Mouse (Mus musculus): ENCODE measurements at regions not wholly inside any gene's neighbourhood (a gene's known extent, or its start where the extent isn't known, plus 50 kb on each side); places are given as distances from the start of the nearest gene placed in this dataset.

DNA sequence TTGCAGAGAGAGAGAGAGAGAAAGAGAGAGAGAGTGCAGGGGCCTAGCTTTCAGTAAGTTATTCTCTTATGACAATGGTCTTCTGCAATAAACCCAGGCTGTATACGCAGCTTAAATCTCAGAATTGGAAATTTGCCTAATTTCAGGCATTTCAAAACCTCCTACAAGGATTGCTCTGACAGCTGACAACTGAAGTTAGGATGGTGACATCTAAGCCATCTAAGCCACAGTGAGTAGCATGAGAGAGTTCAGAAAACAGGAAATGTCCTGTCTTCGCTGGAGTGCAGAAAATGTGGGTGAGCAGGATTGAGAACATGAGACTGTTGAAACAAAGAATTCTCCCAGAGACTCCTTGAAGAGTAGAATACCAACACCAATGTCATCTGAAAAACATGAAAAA, 56.8 kb downstream of the Fam110c start:
- no peak for DNase-seq (ENCODE audit: low read depth)

DNA sequence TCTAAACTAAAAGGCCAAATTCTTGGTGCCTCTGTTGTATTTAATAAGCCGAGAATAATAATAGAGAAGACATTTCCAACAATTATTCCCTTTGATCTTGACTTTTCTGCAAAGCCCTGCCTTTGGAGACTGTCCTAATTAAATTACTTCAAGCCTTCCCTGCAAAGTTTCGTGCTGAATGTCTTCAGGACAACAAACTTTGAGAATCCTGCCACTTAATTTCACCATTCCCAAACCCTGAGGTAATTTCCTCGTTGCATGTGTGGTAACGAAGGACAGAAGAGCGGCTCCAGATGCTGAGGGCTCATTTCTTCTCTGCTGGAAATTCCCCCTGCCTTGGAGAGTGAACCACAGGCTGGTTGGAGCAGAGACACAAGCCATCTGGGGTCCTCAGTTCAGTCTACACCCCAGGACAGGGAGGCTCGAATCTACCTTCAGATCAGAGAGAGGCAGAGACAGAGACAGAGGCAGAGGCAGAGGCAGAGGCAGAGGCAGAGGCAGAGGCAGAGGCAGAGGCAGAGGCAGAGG, 60.9 kb downstream of the Fam110c start:
- no peak for DNase-seq (ENCODE audit: low read depth)

DNA sequence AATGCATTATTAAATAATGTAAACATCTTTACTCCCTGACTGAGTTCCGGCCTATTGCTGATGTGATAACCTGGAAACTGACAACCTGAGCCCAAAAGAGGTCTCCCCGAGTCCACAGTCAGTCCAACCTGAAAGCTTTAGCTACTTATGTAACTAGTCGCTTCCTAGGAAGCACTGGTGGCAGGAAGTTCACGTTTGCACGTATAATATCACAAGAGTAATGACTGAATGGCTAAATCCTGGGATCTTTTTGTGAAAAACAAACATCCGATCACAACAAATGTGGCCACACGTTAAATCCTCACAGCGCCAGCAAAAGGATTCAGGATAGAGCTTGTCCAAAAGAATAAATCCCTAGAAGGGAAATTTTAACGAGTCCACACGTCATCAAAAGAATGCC, 62.7 kb downstream of the Fam110c start:
- DNase-seq (ENCODE audit: low read depth): no peak

DNA sequence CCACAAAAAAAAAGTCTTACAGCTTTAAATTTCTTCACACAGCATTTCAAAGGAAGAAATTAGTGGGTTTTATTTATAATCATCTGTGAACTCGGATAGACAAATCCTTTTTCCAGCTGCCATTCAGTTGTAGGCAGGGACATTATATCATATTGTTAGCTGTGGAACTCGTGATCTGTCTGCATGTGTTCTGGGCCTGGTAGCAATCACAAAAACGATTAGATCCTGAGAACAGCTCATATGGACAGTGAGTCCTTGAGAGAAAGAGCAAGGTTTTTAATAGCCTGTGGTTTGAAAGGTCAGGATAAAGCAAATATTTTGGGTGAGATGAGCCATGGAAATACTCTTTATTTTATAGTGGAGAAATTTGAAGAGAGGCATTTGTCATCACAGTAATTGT, 63.2 kb downstream of the Fam110c start:
- DNase-seq (ENCODE audit: low read depth): no peak

DNA sequence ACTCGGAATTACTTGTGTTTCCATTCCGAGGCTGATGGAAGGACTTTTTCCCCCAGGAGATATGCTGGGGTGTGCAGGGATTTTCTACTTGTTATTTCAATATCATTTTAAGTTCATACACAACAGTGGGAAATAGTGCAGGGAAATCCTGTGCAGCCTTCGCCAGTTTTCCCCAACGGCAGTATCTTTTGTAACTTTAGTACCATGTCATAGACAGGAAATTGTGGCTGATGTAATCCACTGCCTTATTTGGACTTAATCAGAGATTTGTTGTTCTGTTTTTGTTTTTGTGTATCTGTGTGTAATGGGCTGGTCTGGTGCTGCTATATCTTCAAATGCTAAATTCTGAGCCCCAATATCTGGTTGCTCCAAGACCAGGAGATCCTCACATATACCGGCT, 63.8 kb downstream of the Fam110c start:
- DNase-seq (ENCODE audit: low read depth): no peak

DNA sequence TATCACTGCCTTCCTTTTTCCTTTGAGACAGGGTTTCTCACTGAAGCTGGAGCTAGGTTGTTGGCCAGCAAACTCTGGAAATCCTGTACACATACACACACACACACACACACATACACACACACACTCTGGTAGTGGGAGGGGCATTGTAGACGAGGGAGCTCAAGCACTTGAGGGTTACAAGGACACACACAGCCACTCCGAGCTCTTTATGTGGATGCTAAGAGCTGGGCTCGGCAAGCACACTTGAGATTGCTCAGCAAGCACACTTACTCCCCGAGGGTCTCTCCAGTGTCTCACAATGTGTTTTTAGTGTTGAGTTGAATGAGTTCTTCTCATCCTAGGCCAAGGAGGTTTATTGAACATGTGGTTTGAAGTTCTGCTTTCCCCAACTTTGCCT, 66.2 kb downstream of the Fam110c start:
- no peak for DNase-seq (ENCODE audit: low read depth)

DNA sequence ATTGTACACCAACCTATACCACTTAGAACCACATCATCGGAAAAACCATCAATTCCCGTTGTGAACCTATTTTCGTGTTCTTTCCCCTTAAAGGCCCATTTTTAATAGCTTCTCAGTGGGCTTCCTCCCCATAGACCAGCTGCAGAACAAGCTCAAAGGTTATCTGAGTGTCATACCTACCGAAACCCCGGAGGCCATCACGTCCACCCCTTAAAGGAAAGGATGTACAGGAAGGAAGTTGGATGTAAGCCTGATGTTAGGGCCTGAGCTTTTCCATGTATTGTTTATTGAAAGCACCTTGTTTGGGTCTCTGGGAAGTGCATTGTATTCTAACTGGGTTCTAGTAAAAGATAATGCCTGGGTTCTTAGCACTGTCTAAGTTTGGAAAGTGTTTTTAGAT, 69.6 kb downstream of the Fam110c start:
- no peak for DNase-seq (ENCODE audit: low read depth)

DNA sequence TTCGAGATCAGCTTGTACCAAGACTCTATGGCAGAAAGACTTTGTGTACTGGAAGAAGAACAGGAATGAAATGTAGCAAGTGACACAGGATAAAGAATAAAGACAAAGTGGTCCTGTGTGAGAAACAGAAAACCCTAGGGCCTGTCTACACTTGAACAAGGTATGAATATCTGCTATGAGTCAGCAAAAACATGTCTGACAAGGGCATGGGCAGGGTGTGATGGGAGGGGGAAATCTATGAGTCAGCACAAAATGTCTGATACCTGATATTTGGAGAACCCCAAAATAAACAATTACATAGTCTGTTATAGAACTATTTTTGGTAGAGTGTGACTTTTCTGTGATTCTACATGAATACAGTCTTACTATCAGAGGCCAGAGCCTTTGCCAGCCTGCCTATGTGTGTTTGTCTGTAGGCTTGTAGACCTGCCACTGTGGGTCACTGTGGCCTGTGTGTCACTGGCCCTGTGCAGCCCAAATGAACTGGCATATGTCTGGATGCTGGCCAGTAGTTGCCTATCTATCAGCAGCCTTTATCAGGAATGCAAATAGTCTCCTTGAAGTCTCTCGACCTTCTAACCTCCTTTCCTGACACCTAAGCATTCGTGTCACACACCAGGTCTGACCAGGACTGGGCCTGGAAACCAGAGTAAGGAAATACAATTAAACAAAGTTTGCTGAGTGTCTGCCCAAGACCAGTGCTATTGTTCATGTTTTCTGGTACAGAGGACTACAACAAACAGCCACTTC, 71.5 kb downstream of the Fam110c start:
- DNase-seq (ENCODE audit: low read depth): no peak

DNA sequence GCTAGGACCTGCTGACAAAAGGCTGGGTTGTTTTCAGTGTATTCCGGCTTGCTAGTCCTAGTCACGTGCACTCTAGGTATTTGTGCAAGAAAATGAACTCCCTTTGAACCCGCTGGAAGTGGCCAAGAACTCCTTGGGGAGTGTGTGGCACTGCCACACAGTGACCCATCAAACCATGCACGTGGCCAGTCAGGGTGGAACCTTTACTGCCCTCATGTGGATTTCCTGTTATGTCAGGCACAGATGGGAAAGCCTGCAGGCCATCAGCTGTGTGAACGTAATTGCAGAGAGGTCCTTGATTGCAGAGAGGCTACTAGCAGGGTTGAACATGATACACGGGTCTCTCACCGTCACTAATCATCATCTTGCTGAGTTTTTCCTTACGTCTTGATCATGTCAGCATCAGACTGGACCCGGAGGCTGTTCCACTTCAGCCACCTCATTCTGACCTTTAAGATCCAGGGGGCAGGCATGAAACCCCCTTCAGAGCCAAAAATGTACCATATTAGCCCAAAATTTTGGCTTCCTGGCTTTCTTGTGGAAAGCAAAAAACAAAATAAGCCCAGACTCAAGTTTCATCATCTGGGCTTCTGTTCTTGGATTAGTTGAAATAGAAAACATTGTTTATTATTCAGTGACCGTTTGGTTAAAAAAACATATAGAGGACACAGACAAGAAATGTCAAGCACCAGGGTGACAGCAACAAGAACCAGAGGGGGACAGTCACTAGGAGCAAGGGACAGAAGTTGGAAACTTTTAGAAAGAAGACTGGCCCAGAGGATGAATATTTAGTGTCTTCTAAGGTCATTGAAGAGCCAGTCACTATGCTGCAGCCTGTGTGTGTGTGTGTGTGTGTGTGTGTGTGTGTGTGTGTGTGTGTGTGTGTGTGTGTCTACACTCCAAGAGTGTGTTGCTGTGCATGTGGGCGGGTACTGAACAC, 75.0 kb downstream of the Fam110c start:
- no peak for DNase-seq (ENCODE audit: low read depth)

DNA sequence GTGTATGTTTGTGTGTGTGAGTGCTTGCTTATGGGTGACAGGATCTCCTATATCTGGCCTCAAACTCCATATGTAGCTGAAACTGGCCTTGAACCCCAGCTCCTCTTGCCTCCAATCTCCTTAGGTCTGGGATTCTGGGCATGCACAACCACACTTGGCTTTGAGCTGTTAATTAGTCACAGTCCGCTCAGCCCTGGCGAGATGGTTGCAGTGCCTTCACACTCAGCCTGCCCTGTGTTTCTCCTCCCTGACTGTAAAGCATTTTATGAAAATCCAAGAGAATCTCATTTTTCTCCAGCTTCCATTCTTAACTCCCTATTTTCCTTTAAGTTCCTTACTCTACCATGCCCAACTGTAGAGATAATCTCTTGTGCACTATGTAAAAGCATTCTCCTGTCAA, 80.1 kb downstream of the Fam110c start:
- DNase-seq (ENCODE audit: low read depth): no peak

DNA sequence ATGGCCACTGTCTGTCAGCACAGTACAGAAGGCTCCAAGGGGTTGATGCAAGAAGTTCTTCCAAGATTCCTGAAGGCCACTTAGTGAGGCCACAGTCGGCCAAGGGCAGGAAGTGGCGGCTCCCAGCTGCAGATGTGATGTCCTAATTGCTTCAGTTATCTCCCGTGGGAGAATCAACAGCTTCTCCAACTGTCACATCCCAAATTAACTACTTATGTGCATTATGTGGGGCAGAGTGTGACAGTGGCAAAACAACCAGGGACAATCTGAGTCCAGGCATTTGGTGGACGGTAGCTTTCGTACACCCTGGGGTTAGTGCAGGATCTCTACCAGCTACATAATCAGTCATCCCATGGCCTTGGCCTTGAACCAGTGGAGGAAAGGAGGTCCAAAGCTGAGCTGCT, 80.9 kb downstream of the Fam110c start:
- no peak for DNase-seq (ENCODE audit: low read depth)

DNA sequence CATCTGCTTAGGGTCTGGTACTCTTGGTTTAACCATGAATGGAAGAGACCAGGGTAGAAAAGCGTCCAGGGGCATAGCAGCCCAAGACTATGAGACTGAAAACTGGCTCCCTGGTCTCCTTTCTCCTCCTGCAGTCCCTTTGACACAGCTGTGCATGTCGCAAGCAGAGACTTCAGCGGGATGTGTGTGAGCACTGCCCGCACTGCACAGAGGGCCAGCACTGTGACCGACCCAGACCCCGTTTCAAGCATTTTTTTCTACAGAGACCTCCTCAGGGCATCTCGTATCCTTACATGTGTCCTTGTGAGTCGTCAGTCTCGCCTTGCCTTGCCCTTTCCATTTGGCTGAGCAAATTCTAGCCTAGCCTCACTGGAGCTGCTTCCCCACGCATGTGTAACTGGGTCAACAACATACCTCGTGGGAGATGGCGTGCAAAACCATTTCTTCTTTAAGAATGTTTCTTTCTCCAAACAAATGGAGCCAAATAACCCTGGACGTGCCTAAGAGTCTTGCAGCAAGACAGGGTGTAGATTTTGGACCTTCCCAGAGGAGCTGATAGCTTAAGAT, 82.6 kb downstream of the Fam110c start:
- no peak for DNase-seq (ENCODE audit: low read depth)

DNA sequence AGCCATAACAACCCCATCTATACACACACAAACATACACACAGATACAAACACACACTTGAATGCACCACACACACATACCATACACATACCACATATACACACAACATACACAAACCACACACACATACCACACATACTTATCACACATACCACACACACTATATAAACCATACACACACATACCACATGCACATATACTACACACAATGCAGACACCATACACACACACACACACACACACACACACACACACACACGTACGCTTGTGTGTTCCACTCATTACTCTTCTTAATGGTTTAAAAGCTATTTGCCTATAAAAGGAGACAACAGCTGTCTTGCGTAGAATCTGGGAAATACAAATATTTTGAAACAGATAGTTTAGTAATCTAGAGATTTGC, 83.1 kb upstream of the Gm6993 start:
- DNase-seq (ENCODE audit: low read depth): no peak

DNA sequence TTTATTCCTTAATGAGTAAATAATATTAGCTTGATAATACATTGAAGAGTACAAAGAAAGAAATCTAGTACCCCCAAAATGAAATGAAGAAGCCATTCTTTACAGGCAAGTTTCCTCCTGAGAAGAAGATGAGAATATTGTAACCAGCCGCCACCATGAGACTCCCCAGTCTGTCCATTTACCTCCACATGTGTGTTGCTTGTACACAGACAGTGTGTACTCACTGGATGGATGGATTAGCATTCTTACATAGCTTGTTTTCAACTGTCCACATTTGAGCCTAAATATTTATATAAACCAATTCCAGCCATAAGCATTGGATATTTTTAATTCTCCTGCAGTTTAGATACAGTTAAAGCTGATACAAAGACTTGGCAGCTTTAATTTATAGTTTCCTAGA, 82.7 kb upstream of the Gm6993 start:
- no peak for DNase-seq (ENCODE audit: low read depth)

DNA sequence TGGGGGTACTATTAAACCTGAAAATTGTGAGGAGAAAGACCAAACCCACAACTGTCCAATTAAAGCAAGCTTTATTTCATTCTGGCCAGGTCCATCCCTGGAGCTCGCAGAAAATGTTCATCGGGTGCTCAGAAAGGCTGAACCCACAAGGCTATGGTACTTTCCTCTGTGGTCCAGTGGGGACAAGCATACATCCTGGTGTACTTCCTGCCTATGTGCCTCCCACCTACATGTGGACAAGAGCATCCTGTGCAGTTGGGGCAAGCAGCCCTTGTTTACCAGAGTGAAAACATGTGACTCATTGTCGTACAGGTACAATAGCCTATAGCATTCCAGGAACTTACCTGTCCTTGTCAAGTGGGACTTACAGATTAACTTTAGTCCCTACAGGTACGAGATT, 81.7 kb upstream of the Gm6993 start:
- no peak for DNase-seq (ENCODE audit: low read depth)

DNA sequence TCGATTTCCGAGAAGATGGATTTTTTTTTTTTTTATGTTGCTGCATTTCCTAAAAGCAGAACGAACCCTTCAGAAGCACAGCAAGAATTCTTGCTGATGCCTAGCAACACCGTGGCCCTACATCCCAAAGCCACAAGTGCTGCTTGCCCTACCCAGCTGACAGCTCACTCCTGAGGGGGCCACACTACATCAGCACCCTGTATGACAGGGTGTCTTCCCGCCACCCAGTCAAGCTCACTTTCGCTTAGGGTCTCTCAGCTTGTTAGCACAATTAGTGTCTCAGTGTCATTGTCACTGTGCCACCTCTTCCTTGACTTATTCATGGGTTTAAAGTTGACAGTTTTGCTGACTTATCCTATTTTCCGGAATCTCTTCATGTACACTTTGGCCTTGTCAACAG, 81.2 kb upstream of the Gm6993 start:
- no peak for DNase-seq (ENCODE audit: low read depth)

DNA sequence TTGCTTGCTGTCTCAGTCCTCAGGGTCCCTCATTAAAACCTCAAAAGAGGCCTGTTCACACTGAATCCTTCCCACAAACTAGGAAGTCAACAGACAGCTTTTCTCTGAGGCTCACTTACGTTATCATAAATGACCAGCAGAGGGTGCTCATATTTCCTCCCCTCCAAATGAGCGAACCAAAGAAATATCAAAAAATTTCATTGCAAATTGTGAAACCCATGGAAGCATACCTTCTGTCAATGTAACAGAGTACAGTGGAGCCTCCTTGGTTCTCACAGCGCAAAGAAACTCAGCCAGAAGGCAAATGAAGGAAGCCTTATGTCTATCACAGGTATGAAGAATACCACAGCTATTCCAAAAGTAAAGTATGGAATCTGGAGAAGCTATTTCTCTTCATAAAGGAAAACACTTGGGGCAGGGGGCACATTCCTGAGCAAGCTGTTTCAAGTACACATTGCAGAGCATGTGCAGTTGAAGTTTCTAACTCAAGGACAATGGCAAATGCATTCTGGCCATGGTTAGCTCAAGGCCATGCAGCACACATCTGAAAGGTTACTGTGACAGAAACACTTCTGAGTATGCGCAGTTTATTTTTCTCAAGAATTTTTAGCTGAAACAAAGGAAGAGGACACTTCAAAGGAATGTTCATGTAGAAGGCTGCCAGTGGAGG, 72.2 kb upstream of the Gm6993 start:
- DNase-seq (ENCODE audit: low read depth): peak; percentile 2

DNA sequence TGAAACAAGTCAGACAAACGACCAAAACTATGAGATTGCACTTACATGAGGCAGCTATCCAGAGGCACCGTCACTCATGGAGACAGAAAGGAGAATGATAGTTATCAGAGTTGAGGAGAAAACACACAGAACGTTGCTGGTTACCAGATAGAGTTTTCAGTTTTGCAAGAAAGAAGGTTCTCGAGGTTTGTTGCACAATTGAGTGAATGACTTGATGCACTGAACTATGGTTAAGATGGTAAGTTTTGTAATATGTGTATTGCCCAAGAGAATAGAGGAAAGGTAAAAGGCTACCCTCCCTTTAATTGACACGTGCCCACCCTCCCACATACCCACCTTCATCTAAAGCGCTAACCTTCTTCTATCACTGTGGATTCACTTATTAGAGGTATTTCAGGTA, 70.5 kb upstream of the Gm6993 start:
- no peak for DNase-seq (ENCODE audit: low read depth)

DNA sequence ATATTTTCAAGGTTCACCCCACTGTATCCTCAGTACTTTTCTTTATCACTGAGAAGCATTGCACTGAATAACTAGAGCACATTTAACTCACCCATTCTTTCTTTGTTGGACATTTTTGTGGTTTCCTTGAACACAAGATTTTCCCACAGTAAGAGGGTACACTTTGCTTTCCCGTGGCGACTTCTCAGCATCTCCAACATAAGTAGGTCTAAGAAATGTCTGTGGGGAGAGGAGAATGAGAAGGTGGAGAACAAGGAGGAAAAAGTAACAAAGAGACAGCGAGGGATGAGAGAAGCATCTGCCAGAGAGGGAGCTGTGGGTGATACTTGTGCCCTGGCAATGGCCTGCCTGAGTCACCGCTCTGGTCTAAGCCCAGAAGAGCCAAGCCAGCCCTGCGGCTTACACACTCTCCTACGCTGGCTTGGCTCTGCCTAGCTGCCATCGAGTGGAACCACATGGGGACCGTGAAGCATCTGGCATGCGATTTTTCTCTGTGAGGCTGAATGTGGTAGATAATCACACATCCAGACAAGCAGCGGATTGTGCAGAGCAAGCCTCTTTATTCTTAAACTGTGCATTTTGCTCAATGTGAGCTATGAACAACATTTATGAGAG, 69.9 kb upstream of the Gm6993 start:
- DNase-seq (ENCODE audit: low read depth): no peak

DNA sequence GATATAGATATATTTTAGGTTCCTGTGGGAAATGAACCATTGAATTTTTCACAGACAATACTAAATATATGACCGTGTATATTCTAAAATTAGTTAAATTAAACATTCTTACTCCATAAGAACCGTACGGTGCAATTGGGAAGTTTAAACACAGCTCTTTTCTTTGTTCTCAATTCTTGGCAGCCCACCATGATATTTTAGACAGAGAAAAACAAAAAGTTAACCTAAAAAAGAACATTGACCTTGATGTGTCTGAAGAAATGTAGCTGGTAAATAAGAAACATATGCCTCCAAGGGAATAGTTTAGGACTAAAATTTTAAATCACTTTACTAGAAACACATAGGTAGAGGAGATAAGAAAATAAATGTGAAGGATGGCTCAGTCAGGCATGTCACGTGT, 68.6 kb upstream of the Gm6993 start:
- DNase-seq (ENCODE audit: low read depth): no peak

DNA sequence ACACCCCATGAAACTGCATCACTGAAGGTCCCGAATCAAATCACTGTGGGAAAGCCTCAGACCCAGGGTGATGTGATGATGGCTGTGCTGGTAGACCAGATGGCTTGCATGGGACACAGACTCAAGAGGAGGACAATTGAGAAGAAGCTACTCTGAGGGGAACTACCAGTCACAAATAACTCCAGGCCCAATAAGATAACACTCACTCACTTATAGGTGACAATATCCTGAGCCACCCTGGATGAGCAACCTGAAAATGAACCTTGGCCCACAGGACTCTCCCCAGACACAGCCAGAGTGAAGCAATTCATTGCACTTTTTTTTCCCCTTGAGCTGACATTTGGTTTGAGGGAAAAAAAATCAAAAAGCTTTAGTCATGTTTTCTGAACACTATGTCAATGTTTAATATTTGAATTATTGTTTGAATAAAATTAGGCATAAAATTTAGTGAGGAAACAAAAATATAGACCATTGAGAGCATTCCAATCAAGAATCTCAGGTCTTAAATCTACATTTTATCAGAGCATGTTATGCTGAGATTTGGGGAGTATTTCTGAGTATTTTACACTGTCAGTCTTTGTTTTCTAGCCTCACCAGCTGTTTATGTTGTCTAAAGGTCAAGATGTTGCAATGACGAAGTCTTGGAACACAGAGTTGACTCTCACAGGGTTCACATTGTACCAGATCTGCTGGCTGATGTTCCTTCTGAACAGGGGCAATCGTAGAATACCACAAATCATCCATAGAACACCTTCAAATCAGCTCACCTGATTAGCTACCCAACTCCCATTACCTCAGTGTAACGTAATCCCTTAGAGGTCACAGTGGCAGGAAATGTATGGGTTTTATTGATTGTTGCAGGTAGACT, 67.9 kb upstream of the Gm6993 start:
- no peak for DNase-seq (ENCODE audit: low read depth)

All from c-Kit-positive CD71-negative TER-119-negative erythroid progenitor cells, embryonic 14.5 days (primary cell).